Mouse (Mus musculus) G1E (cell line): ENCODE measurements around the gene Klhdc2. TPM values are rescaled to one million over a fixed set of nuclear protein-coding genes. Genes with fewer than 3 reads are reported as not detected.

Experiments
- ATAC-seq: 2 replicates; pipeline ENCODE4 v1.8.0; 2016; ENCODE audit warnings: mild to moderate bottlenecking; ENCODE audit not compliant: insufficient number of reproducible peaks, poor library complexity, low FRiP score, severe bottlenecking; ENCODE audit errors: extremely low read depth
- DNase-seq: peaks from one replicate; pipeline ENCODE4 v3.0.0; 2012; ENCODE audit warnings: low spot score
- H3K27me3 ChIP-seq: 2 replicates; pipeline ENCODE4 v1.6.1; 2012; ENCODE audit warnings: mild to moderate bottlenecking, low read length, inconsistent platforms; ENCODE audit not compliant: insufficient read depth
- H3K36me3 ChIP-seq: replicated peaks from 2 replicates; pipeline ENCODE3; 2012; ENCODE audit warnings: mild to moderate bottlenecking, inconsistent platforms
- H3K4me1 ChIP-seq: 2 replicates; pipeline ENCODE4 v1.6.1; 2012; ENCODE audit warnings: low read depth, low read length, inconsistent platforms, mixed read lengths; ENCODE audit not compliant: insufficient read depth
- H3K4me3 ChIP-seq: 2 replicates; pipeline ENCODE4 v1.5.1; 2012; ENCODE audit warnings: low read depth, mild to moderate bottlenecking, inconsistent platforms, low read length, moderate library complexity, mixed read lengths
- H3K9me3 ChIP-seq: replicated peaks from 2 replicates; pipeline ENCODE4 v1.6.1; 2012; ENCODE audit warnings: inconsistent platforms
- CTCF ChIP-seq: IDR thresholded peaks from 2 replicates; pipeline ENCODE4 v1.5.1; 2012; ENCODE audit warnings: low read depth, low read length, inconsistent platforms, mixed read lengths
- GATA1 ChIP-seq: IDR thresholded peaks from 2 replicates; pipeline ENCODE4 v1.6.1; 2012; ENCODE audit warnings: borderline replicate concordance, low read length, inconsistent platforms, mixed read lengths
- GATA2 ChIP-seq: IDR thresholded peaks from 2 replicates; pipeline ENCODE4 v1.6.1; 2012; ENCODE audit warnings: low read depth, low read length, inconsistent platforms, borderline replicate concordance
- POLR2AphosphoS5 ChIP-seq: IDR thresholded peaks from 2 replicates; pipeline ENCODE4 v1.6.1; 2012; ENCODE audit warnings: low read depth, low read length, inconsistent platforms; ENCODE audit not compliant: insufficient replicate concordance
- TAL1 ChIP-seq: conservative IDR thresholded peaks from 2 replicates; pipeline ENCODE4 v1.6.1; 2012; ENCODE audit warnings: low read depth, low read length, inconsistent platforms, mixed read lengths
- polyA plus RNA-seq: library from polyadenylated mRNA; stranded (reverse); fragments of >175 nt; gene quantifications from 2 replicates; pipeline ENCODE4 v1.2.3, GENCODE M21; 2012
- total RNA-seq, 2 experiments: library from RNA; stranded (forward) in 1 of 2; stranded (reverse) in 1 of 2; fragments of 200-1000 nt in 1 of 2; fragments of >200 nt in 1 of 2; fragmentation: Nextera tagmentation in 1 of 2; gene quantifications; 2 replicates each; pipeline ENCODE4 v1.2.3; 2014 to 2017

Gene Klhdc2
- total and polyA plus RNA-seq, 3 experiments: 33.6 to 129 (median 127) TPM

- 0 out of 2 replicates have a peak, but pooled peaks cover 2% of the 10 kb centered on the region for H3K27me3 ChIP-seq
- H3K4me1 ChIP-seq: peaks cover 48% of the 10 kb centered on the region
Measured at GRCm38 (mm10) chr12:69297411-69298150, 1.1 kb downstream of the Klhdc2 start.

GRCm38 (mm10) chr12:69298281-69298680 is 1.8 kb downstream of the Klhdc2 start:
- peaks cover 46% of the 10 kb centered on the region for H3K36me3 ChIP-seq
- H3K4me3 ChIP-seq: no peak overlapping the region; the same call in 1 of the 2 replicates
- no peaks in the 10 kb centered on the region for H3K27me3 ChIP-seq
- DNase-seq (no peak), ATAC-seq (no peak)
- H3K4me1 ChIP-seq: peaks cover 48% of the 10 kb centered on the region
- TF ChIP-seq TAL1 (no peak), GATA2 (no peak), CTCF (no peak), GATA1 (no peak), POLR2AphosphoS5 (no peak)
- no peaks in the 10 kb centered on the region for H3K9me3 ChIP-seq

More at GRCm38 (mm10) chr12:69297411-69298150, 1.1 kb downstream of the Klhdc2 start:
- DNase-seq (no peak), ATAC-seq (no peak)
- peaks cover 40% of the 10 kb centered on the region for H3K36me3 ChIP-seq
- TF ChIP-seq TAL1 (no peak), POLR2AphosphoS5 (no peak), CTCF (no peak), GATA1 (no peak), GATA2 (no peak)
- H3K4me3 ChIP-seq: peak overlapping the region; percentile 76
- no peaks in the 10 kb centered on the region for H3K9me3 ChIP-seq

GRCm38 (mm10) chr12:69299231-69299630 is 2.8 kb downstream of the Klhdc2 start:
- DNase-seq (peak; percentile 53), ATAC-seq (peak; percentile 59)
- Histone ChIP-seq H3K27me3 (no peaks in the 10 kb centered on the region), H3K36me3 (peaks cover 56% of the 10 kb centered on the region), H3K9me3 (no peaks in the 10 kb centered on the region), H3K4me1 (peaks cover 41% of the 10 kb centered on the region), H3K4me3 (peak overlapping the region; percentile 60; the same call in 1 of the 2 replicates)
- TF ChIP-seq POLR2AphosphoS5 (no peak), GATA1 (no peak), TAL1 (no peak), CTCF (no peak), GATA2 (no peak)

GRCm38 (mm10) chr12:69299831-69300230 is 3.4 kb downstream of the Klhdc2 start:
- Histone ChIP-seq H3K27me3 (no peaks in the 10 kb centered on the region), H3K36me3 (peaks cover 61% of the 10 kb centered on the region), H3K4me3 (no peak overlapping the region), H3K4me1 (peaks cover 41% of the 10 kb centered on the region), H3K9me3 (no peaks in the 10 kb centered on the region)
- TF ChIP-seq GATA1 (no peak), POLR2AphosphoS5 (no peak), CTCF (no peak), TAL1 (no peak), GATA2 (no peak)
- no peak for DNase-seq
- no peak for ATAC-seq

GRCm38 (mm10) chr12:69300391-69300790 is 3.9 kb downstream of the Klhdc2 start:
- ATAC-seq (no peak), DNase-seq (no peak)
- Histone ChIP-seq H3K9me3 (no peaks in the 10 kb centered on the region), H3K4me3 (no peak overlapping the region), H3K27me3 (no peaks in the 10 kb centered on the region), H3K4me1 (peaks cover 38% of the 10 kb centered on the region), H3K36me3 (peaks cover 67% of the 10 kb centered on the region)
- TF ChIP-seq GATA1 (no peak), POLR2AphosphoS5 (no peak), TAL1 (no peak), CTCF (no peak), GATA2 (no peak)

GRCm38 (mm10) chr12:69302171-69302570 is 5.7 kb downstream of the Klhdc2 start:
- Histone ChIP-seq H3K9me3 (no peaks in the 10 kb centered on the region), H3K36me3 (peaks cover 84% of the 10 kb centered on the region), H3K4me1 (peaks cover 28% of the 10 kb centered on the region), H3K4me3 (no peak overlapping the region), H3K27me3 (no peaks in the 10 kb centered on the region)
- DNase-seq: no peak
- TF ChIP-seq CTCF (no peak), GATA1 (no peak)
- no peak for ATAC-seq
